Mouse (Mus musculus) CD4-positive helper T cell, adult 2 months (primary cell): ENCODE measurements around the gene Tjap1.

Experiments
- DNase-seq: peaks from one replicate; pipeline ENCODE4 v3.0.0-alpha.2; 2012; ENCODE audit warnings: low read depth, missing footprints, low spot score

The Tjap1 gene

GRCm38 (mm10) chr17:46253452-46254084, 29.3 kb downstream of the Tjap1 start, which contains the start of gene Lrrc73:
Gene Lrrc73 (plus strand): TSS chr17:46253531.
- peak; percentile 91 for DNase-seq

GRCm38 (mm10) chr17:46252571-46253451, 30.0 kb downstream of the Tjap1 start:
- peak; percentile 65 for DNase-seq

- peak; percentile 35 for DNase-seq
These were observed 31.7 kb downstream of the Tjap1 start for GRCm38 (mm10) chr17:46251174-46251573.

- no peak for DNase-seq
These were observed 34.7 kb downstream of the Tjap1 start for GRCm38 (mm10) chr17:46248189-46248522.

GRCm38 (mm10) chr17:46247512-46248188, 35.2 kb downstream of the Tjap1 start, which contains the start of the genes Polr1c and Yipf3:
Gene Polr1c (minus strand): TSS chr17:46248054.
Gene Yipf3 (plus strand): TSS chr17:46248080.
- DNase-seq = peak; percentile 94

- no peak for DNase-seq
These were observed 38.2 kb downstream of the Tjap1 start for GRCm38 (mm10) chr17:46244579-46244978.

GRCm38 (mm10) chr17:46243624-46244023, 39.2 kb downstream of the Tjap1 start:
- DNase-seq = no peak

GRCm38 (mm10) chr17:46242993-46243392, 39.8 kb downstream of the Tjap1 start:
- no peak for DNase-seq

- no peak for DNase-seq
These were observed 40.6 kb downstream of the Tjap1 start for GRCm38 (mm10) chr17:46242274-46242673.

GRCm38 (mm10) chr17:46241471-46241870, 41.4 kb downstream of the Tjap1 start:
- no peak for DNase-seq

- DNase-seq = no peak
These were observed 43.2 kb downstream of the Tjap1 start for GRCm38 (mm10) chr17:46239516-46240114.

- no peak for DNase-seq
These were observed 45.3 kb downstream of the Tjap1 start for GRCm38 (mm10) chr17:46237480-46237879.

- DNase-seq = no peak
These were observed 45.7 kb downstream of the Tjap1 start for GRCm38 (mm10) chr17:46237079-46237478.

GRCm38 (mm10) chr17:46236067-46236466, 46.8 kb downstream of the Tjap1 start:
- no peak for DNase-seq

GRCm38 (mm10) chr17:46227576-46227975, 55.2 kb downstream of the Tjap1 start:
- DNase-seq = no peak

GRCm38 (mm10) chr17:46221601-46222000, 61.2 kb downstream of the Tjap1 start:
- DNase-seq = no peak

GRCm38 (mm10) chr17:46210550-46210949, 72.3 kb downstream of the Tjap1 start:
- DNase-seq = no peak
